Mouse (Mus musculus): Measurements from ENCODE around the gene Cdk5.
"Not testable (repeated sequence)": the region's sequence is repeated elsewhere in the genome, so short reads cannot be mapped to it uniquely, and the experiment has no call there.

The Cdk5 gene

GRCm38 (mm10) chr5:24396254-24396653, 27.1 kb downstream of the Cdk5 start:
- DNase-seq (ENCODE audit: low spot score), result not testable (repeated sequence)

- DNase-seq (ENCODE audit: low spot score), result peak; percentile 97
Measured at GRCm38 (mm10) chr5:24394165-24394894, 29.0 kb downstream of the Cdk5 start.

DNA sequence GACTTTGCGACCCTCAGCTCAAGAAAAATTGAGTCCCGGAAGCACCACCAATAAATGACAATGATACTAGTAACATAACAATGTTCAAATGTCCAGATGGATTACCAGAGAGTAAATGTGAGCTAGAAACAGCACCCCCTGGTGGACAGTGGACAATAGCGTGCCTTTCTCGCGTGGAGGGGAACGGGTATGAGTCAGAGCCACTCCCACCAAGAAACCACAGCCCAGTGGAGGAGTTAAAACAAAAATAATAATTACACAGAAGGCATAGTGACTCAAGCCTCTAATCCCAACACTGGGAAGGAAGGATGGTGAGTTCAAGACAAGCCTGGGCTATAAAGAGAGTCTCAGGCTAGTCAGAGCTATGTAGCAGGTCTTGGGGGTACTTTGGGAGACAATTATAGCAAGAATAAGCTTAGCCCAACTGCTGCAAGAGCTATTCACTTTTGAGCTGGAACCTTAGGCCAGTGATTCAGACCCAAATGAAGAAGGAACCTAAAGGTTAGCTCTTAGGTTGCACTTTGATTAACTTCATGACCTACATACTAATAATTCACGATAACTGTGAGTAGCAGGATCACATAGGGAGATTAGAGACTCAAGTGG, 29.8 kb downstream of the Cdk5 start, which contains the start of gene Abcb8:
Gene Abcb8 (plus strand): TSS at position 272 of the 606 bp plus-strand sequence.
- peak; percentile 90 for DNase-seq (ENCODE audit: low spot score)

DNA sequence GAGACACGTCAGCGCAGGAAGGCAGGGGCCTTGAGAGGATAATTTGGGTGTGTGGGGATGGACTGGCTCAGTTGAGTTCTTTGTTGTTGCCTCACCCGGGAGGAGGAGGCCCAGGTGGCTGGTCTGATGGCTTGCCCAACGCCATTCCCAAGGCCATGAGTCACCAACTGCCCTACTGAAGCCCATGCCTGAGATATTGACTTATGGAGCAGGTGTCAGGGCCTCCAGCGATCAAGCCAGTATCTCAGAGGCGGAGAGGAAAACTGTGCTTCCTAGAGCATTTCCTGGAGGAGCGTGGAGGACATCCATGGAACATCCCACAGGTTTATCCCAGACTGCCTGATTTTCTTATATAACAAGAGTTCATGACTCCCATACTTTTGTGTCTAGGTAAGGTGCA, 30.6 kb downstream of the Cdk5 start:
- DNase-seq (ENCODE audit: low spot score), result peak; percentile 53

- no peak for DNase-seq (ENCODE audit: low spot score)
Measured at GRCm38 (mm10) chr5:24391864-24392263, 31.5 kb downstream of the Cdk5 start, which contains the start of gene Atg9b. TSS of gene Atg9b (minus strand) at chr5:24392143.

- no peak for DNase-seq (ENCODE audit: low spot score)
Measured at GRCm38 (mm10) chr5:24389658-24390020, 33.7 kb downstream of the Cdk5 start.

- peak; percentile 88 for DNase-seq (ENCODE audit: low spot score)
Measured at GRCm38 (mm10) chr5:24389011-24389657, 34.2 kb downstream of the Cdk5 start.

GRCm38 (mm10) chr5:24388246-24388915, 34.9 kb downstream of the Cdk5 start:
- DNase-seq (ENCODE audit: low spot score), result no peak

GRCm38 (mm10) chr5:24387264-24388241, 35.8 kb downstream of the Cdk5 start:
- DNase-seq (ENCODE audit: low spot score), result peak; percentile 89

- DNase-seq (ENCODE audit: low spot score), result no peak
Measured at GRCm38 (mm10) chr5:24385887-24386550, 37.3 kb downstream of the Cdk5 start.

DNA sequence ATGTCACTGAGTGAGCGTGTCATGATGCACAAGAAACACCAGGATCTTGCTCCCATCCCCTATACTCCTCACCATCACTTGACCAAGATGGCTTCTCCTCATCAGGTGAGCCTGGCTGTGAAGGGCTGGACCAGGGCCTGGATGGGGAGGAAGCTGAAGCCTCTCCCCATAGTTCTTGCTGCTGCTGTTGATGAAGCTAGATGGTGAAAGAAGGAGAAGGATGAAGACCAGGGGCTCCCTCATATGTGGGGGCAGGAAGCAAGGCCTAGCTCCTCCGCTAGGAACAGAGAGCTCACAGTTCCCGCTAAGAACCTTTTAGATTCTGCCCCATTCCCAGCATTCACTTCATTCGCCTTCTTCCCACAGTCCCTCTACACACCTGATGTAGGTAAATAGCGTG, 38.0 kb downstream of the Cdk5 start:
- no peak for DNase-seq (ENCODE audit: low spot score)

DNA sequence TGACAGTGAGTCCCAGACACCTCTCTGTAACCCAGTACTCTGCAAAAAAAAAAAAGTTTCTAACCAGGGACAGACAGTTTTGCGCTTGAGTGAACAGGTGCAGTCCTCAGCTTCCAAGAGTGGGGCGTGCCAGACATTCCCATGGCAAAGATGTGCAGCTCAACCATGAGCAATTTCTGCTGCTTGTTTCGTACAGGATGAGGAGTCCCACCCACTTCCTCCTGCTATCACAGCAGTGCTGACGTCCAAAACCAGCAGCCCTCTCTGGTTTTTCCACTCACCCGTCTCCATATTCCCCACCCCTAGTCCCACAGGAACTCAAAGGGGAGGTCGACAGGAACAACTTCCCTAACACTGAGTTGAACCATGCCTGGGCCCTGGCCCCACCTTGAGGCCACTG, 38.9 kb downstream of the Cdk5 start:
- DNase-seq (ENCODE audit: low spot score), result no peak

- DNase-seq (ENCODE audit: low spot score), result peak; percentile 97
Measured at GRCm38 (mm10) chr5:24383026-24383859, 40.1 kb downstream of the Cdk5 start.

GRCm38 (mm10) chr5:24381988-24382387, 41.3 kb downstream of the Cdk5 start:
- DNase-seq (ENCODE audit: low spot score), result no peak

DNA sequence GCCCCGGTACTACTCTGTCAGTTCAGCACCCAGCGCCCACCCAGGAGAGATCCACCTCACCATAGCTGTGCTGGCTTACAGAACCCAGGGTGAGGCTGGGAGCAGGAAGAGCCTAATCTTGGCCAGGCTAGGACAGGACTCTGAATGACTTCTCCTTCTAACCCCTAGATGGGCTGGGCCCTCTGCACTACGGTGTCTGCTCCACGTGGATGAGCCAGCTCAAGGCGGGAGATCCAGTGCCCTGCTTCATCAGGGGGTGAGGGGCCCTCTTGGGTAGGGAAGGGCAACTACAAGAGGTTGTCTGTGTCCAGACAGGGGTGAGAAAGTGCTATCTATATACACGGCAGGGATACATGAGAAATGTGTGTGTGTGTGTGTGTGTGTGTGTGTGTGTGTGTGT, 41.8 kb downstream of the Cdk5 start:
- DNase-seq (ENCODE audit: low spot score), result no peak

- no peak for DNase-seq (ENCODE audit: low spot score)
Measured at GRCm38 (mm10) chr5:24380499-24380898, 42.8 kb downstream of the Cdk5 start.

- DNase-seq (ENCODE audit: low spot score), result no peak
Measured at GRCm38 (mm10) chr5:24379501-24379900, 43.8 kb downstream of the Cdk5 start.

DNA sequence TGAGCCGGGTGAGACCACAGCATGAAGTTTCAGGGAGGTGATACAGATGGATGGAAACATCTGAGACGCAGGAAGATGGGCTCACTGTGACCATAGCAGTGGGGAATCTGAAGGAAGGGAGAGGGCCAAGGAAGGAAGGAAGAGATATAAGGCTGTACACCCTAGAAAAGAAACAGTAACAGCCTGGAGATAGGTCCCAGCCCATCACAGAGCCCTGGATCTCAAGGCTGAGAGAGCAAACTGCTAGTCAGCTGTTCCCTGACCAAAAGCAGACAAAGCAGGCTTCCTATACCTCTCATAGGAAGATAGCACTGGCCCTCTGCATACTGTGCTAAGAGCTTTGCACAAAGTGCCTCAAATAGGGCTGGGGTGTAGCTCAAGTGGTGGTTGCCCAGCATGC, 44.6 kb downstream of the Cdk5 start:
- no peak for DNase-seq (ENCODE audit: low spot score)

DNA sequence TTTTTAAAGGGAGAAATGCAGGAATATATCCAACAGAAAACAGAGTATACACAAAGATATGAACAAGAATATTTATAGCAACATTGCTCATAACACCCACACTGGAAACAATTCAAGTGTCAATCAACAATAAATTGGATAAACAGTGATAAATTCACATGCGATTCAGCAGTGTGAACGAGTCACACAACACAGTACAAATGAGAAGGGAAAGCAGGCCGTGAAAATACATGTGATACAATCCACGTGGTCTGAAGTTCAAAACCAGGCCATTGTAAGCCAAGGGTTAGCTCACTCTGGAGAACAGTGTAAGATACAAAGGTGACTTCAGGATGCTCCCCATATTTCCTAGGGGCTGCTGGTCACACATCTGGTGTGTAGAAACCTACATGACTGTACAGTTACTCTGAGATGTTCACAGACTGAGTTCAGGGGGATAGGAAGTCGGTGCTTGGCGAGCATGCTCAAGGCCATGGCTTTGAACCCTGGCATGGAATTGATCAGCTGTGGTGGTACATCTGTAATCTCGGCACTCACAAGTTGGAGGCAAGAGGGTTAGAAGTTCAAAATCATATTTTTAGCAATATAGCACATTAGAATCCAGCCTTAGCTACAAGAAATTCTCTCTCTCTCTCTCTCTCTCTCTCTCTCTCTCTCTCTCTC, 48.5 kb downstream of the Cdk5 start:
- DNase-seq (ENCODE audit: low spot score), result no peak

Data from MN1 (cell line).